Comparison of ENCODE assay signal across 8 mouse cellular contexts in genomic region chr2:21141189-21141519, GRCm38 (mm10).
A peak's percentile ranks its signal among the peaks of the same experiment; 100 is the strongest.
DNase-seq lines count a peak whose midpoint lies in the region; ATAC-seq lines count a peak whose summit lies in the region.

No protein-coding gene starts in this region.

- 10% methylated on average over 7 of the region's 7 CpGs for WGBS in heart, embryonic 14.5 days
- 14% methylated on average over 7 of the region's 7 CpGs for WGBS in hindbrain, embryonic 10.5 days
- 14% methylated on average over 7 of the region's 7 CpGs for WGBS in macrophage (ENCODE audit: missing documents)

- peak overlapping the region; percentile 3 to 58; a peak in 2 of 4 replicates for H3K27ac ChIP-seq in heart, embryonic 14.5 days (replicated peaks in 1 of 2; ENCODE audit: control insufficient read depth in 1 of 2, insufficient read depth in 1 of 2, low read depth in 2 of 2, low read length in 2 of 2)
- H3K27ac ChIP-seq in brown adipose tissue, adult 24 weeks (replicated peaks; ENCODE audit: low read depth, low read length), result no peak overlapping the region
- H3K27ac ChIP-seq in hindbrain, embryonic 10.5 days, result peak overlapping the region; percentile 94
- H3K27ac ChIP-seq in macrophage, result no peak overlapping the region

- no peaks in the 10 kb centered on the region for H3K79me2 ChIP-seq in macrophage (ENCODE audit: inconsistent target)

- intact Hi-C loops in heart, postnatal 36 days (cut with DNase I), result loop anchor here (5.0 kb wide), 1 partner anchor 169 kb away; no protein-coding TSS in a partner anchor

- H3K36me3 ChIP-seq in heart, embryonic 14.5 days (ENCODE audit: control insufficient read depth, insufficient read depth, low read length), result no peaks in the 10 kb centered on the region
- H3K36me3 ChIP-seq in hindbrain, embryonic 10.5 days, result no peaks in the 10 kb centered on the region
- no peaks in the 10 kb centered on the region for H3K36me3 ChIP-seq in macrophage (ENCODE audit: inconsistent target)

- ATAC-seq in heart, embryonic 14.5 days (ENCODE audit: insufficient number of reproducible peaks, insufficient read depth, low FRiP score, low read depth), result no peak
- no peak for ATAC-seq in erythroblast, adult 5-6 weeks (replicated peaks; ENCODE audit: low FRiP score, poor library complexity, severe bottlenecking)

- H3K9ac ChIP-seq in heart, embryonic 14.5 days (ENCODE audit: low read length), result peak overlapping the region; percentile 71

- peak overlapping the region; percentile 50 to 56 for H3K4me3 ChIP-seq in heart, embryonic 14.5 days (ENCODE audit: control insufficient read depth in 1 of 2, insufficient read depth in 1 of 2, low read depth in 1 of 2, low read length in 2 of 2)
- H3K4me3 ChIP-seq in brown adipose tissue, adult 24 weeks (ENCODE audit: insufficient read depth, low read depth, low read length), result peak overlapping the region; percentile 48
- peak overlapping the region; percentile 67 for H3K4me3 ChIP-seq in hindbrain, embryonic 10.5 days
- peak overlapping the region; percentile 8; the same call in 1 of the 2 replicates for H3K4me3 ChIP-seq in macrophage (ENCODE audit: inconsistent target)

- H3K4me2 ChIP-seq in heart, embryonic 14.5 days (ENCODE audit: low read length), result peak overlapping the region; percentile 98

- H3K27me3 ChIP-seq in heart, embryonic 14.5 days (ENCODE audit: control insufficient read depth, insufficient read depth, low read length), result no peaks in the 10 kb centered on the region
- peaks cover 9% of the 10 kb centered on the region; the same call in 1 of the 2 replicates for H3K27me3 ChIP-seq in hindbrain, embryonic 10.5 days (ENCODE audit: insufficient read depth, poor library complexity, severe bottlenecking)

- peaks cover 0 to 7% of the 10 kb centered on the region in 2 experiments; a peak in 1 of 4 replicates for H3K4me1 ChIP-seq in heart, embryonic 14.5 days (ENCODE audit: control insufficient read depth in 2 of 2, insufficient read depth in 2 of 2, low read length in 2 of 2)
- no peaks in the 10 kb centered on the region for H3K4me1 ChIP-seq in brown adipose tissue, adult 24 weeks (ENCODE audit: control insufficient read depth, insufficient read depth, insufficient read length, low read length)
- H3K4me1 ChIP-seq in hindbrain, embryonic 10.5 days (replicated peaks), result peaks cover 20% of the 10 kb centered on the region

- no peak for DNase-seq in heart, postnatal 36 days
- no peak for DNase-seq in hindbrain, embryonic 10.5 days (ENCODE audit: low spot score)
- no peak for DNase-seq in embryo, embryonic 10.5 days (ENCODE audit: low spot score)
- DNase-seq in left cerebral cortex, adult 11 months (ENCODE audit: low spot score), result no peak

- no peaks in the 10 kb centered on the region for H3K9me3 ChIP-seq in heart, embryonic 14.5 days (ENCODE audit: control insufficient read depth, low read length)
- peaks cover 11% of the 10 kb centered on the region for H3K9me3 ChIP-seq in hindbrain, embryonic 10.5 days

Comparison
In these comparisons a context has a peak if more than half of its experiments do, and no peak if none do; other contexts are left out.
1. H3K27ac ChIP-seq: peak in heart, embryonic 14.5 days (2 of 2) and hindbrain, embryonic 10.5 days (single experiment); none in brown adipose tissue, adult 24 weeks (single experiment) and macrophage (single experiment).
2. H3K4me3 ChIP-seq: peak in every context shown above with its lines; median percentile 67 in hindbrain, embryonic 10.5 days; 53 in heart, embryonic 14.5 days; 48 in brown adipose tissue, adult 24 weeks; 8 in macrophage.